Mouse (Mus musculus): ENCODE results near the gene Plxnc1. TPM values are rescaled to one million over a fixed set of nuclear protein-coding genes. Genes with fewer than 3 reads are reported as not detected.

The Plxnc1 gene
- total and polyA plus RNA-seq, 3 experiments: 27.6 to 34.4 (median 33.0) TPM

DNA sequence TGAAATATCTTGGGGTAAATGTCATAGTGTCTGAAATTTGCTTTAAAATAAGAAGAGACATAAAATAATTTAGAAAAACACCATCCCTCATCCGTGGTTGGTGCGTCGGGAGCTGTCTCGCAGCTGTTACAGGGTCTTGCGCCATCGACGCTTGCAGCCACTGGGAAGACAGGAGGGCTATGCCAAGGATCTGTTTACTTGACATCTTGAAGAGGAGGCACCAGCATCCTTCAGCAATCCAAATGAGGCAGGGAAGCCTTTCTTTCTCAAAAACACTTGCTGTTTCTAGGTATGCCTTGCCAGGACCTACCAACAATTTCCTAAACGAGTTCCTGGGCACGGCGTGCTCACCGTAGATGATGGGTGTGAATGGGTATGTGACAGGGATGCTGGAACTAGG lies 30.6 kb downstream of the Plxnc1 start:
- H3K27ac ChIP-seq (ENCODE audit: insufficient read depth, low read depth): peak overlapping the region; percentile 89
- no peak overlapping the region for H3K4me3 ChIP-seq (replicated peaks in 1 of 3; ENCODE audit: low read depth in 2 of 3, low read length in 2 of 3, poor library complexity in 1 of 3)

DNA sequence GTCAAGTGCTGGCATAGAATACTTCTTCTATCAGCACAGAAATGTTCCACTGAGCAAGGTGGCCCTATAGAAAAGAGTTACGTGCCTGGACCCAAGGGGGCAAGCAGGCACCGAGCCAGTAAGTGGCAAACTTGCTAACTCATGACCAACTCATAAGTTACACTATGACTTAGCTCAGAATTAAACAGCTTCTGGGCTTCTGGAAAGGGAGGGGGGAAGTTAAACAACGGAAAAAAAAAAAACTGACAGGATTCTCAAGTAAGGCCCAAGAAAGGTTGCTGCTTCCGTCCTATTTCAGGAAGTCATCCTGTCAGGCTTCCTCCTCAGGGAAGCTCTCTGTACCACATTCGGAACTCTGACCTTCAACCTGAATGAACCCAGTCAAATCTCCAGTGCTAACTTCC lies 31.3 kb downstream of the Plxnc1 start:
- dilution Hi-C loops (cut with MboI; ENCODE audit: extremely low pct_ligation_motif_present, extremely low pct_unique_long_range_greater_than_20kb, low sequenced_read_pairs): loop anchor here (25.0 kb wide), 1 partner anchor 101 kb away; no protein-coding TSS in a partner anchor
- H3K79me2 ChIP-seq (replicated peaks; ENCODE audit: control insufficient read depth, extremely low read depth, insufficient read depth, poor library complexity, severe bottlenecking): peaks cover 12% of the 10 kb centered on the region
- H3K4me2 ChIP-seq (ENCODE audit: insufficient read depth, low read depth, poor library complexity, severe bottlenecking): peak overlapping the region; percentile 24; the same call in 1 of the 2 replicates
- peak overlapping the region; percentile 84 for H3K27ac ChIP-seq (ENCODE audit: insufficient read depth, low read depth)
- H3K27me3 ChIP-seq (replicated peaks): no peaks in the 10 kb centered on the region
- H3K9me3 ChIP-seq (replicated peaks; ENCODE audit: low read length): no peaks in the 10 kb centered on the region
- H3K36me3 ChIP-seq (replicated peaks in 1 of 2; ENCODE audit: control insufficient read depth in 1 of 2, insufficient read depth in 1 of 2, low read length in 1 of 2): no peaks in the 10 kb centered on the region
- no peak overlapping the region for H3K4me3 ChIP-seq (replicated peaks in 1 of 3; ENCODE audit: low read depth in 2 of 3, low read length in 2 of 3, poor library complexity in 1 of 3)
- H3K9ac ChIP-seq (ENCODE audit: insufficient read depth, low read depth): peak overlapping the region; percentile 49
- H3K4me1 ChIP-seq (ENCODE audit: control insufficient read depth in 1 of 2, insufficient read depth in 2 of 2): peaks cover 27 to 91% of the 10 kb centered on the region in 2 experiments
- peak; percentile 74 for DNase-seq (ENCODE audit: extremely low read depth)
- in situ Hi-C loops (cut with MboI; ENCODE audit: low pct_ligation_motif_present, low pct_unique_long_range_greater_than_20kb, low sequenced_read_pairs): no loop called here
- TF ChIP-seq RCOR1 (conservative IDR thresholded peaks at IDR 0.05; ENCODE audit: low read depth, low read length) (no peak; the same call in 1 of the 2 replicates), GABPA (IDR thresholded peaks at IDR 0.05; ENCODE audit: insufficient replicate concordance, low read depth, low read length) (no peak), IRF4 (IDR thresholded peaks at IDR 0.05; ENCODE audit: low read depth, low read length) (peak; percentile 81; the same call in 1 of the 2 replicates), JUND (conservative IDR thresholded peaks at IDR 0.05; ENCODE audit: low read depth, low read length) (peak; percentile 78; the same call in 1 of the 2 replicates), POLR2AphosphoS2 (IDR thresholded peaks at IDR 0.05; ENCODE audit: low read depth, low read length) (no peak; the same call in 1 of the 2 replicates), MAFK (IDR thresholded peaks at IDR 0.05; ENCODE audit: insufficient replicate concordance, low read length) (peak; percentile 83), ZMIZ1 (IDR thresholded peaks at IDR 0.05; ENCODE audit: low read depth, low read length) (no peak), ZC3H11A (IDR thresholded peaks at IDR 0.05; ENCODE audit: low read depth, low read length) (no peak), TBP (conservative IDR thresholded peaks at IDR 0.05; ENCODE audit: low read depth, low read length) (no peak), UBTF (IDR thresholded peaks at IDR 0.05; ENCODE audit: low read depth, low read length) (no peak), JUN (IDR thresholded peaks at IDR 0.05; ENCODE audit: insufficient read depth, low read depth, low read length) (peak; percentile 73), SMC3 (IDR thresholded peaks at IDR 0.05; ENCODE audit: low read depth, low read length) (0 out of 2 replicates have a peak, but pooled peaks have one; percentile 13), ZNF384 (IDR thresholded peaks at IDR 0.05; ENCODE audit: low read depth, low read length) (peak; percentile 96), EP300 (IDR thresholded peaks at IDR 0.05; ENCODE audit: low read length) (peak; percentile 73), USF1 (IDR thresholded peaks at IDR 0.05; ENCODE audit: low read depth, low read length) (no peak), MYC (IDR thresholded peaks at IDR 0.05; ENCODE audit: low read depth, low read length) (peak; percentile 51; the same call in 1 of the 2 replicates), MEF2A (IDR thresholded peaks at IDR 0.05; ENCODE audit: borderline replicate concordance, low read depth, low read length) (peak; percentile 35), CHD1 (IDR thresholded peaks at IDR 0.05; ENCODE audit: low read depth, low read length) (no peak; the same call in 1 of the 2 replicates), POLR2A (IDR thresholded peaks at IDR 0.05; ENCODE audit: low read depth, low read length) (peak; percentile 41; the same call in 1 of the 2 replicates), USF2 (conservative IDR thresholded peaks at IDR 0.05; ENCODE audit: low read depth, low read length) (no peak), E2F4 (IDR thresholded peaks at IDR 0.05; ENCODE audit: insufficient replicate concordance, low read depth, low read length) (no peak), RAD21 (IDR thresholded peaks at IDR 0.05; ENCODE audit: low read depth, low read length) (peak; percentile 14; the same call in 1 of the 2 replicates), MAZ (IDR thresholded peaks at IDR 0.05; ENCODE audit: low read depth, low read length) (peak; percentile 89), ELF1 (IDR thresholded peaks at IDR 0.05; ENCODE audit: low read depth, low read length) (peak; percentile 80), CHD2 (IDR thresholded peaks at IDR 0.05; ENCODE audit: low read length) (peak; percentile 61; the same call in 1 of the 2 replicates)

More for the DNA sequence above, 30.6 kb downstream of the Plxnc1 start:
- H3K27me3 ChIP-seq (replicated peaks): no peaks in the 10 kb centered on the region
- H3K36me3 ChIP-seq (replicated peaks in 1 of 2; ENCODE audit: control insufficient read depth in 1 of 2, insufficient read depth in 1 of 2, low read length in 1 of 2): no peaks in the 10 kb centered on the region
- H3K9me3 ChIP-seq (replicated peaks; ENCODE audit: low read length): no peaks in the 10 kb centered on the region
- in situ Hi-C loops (cut with MboI; ENCODE audit: low pct_ligation_motif_present, low pct_unique_long_range_greater_than_20kb, low sequenced_read_pairs) (no loop called here), dilution Hi-C loops (cut with MboI; ENCODE audit: extremely low pct_ligation_motif_present, extremely low pct_unique_long_range_greater_than_20kb, low sequenced_read_pairs) (loop anchor here (25.0 kb wide), 1 partner anchor 102 kb away; no protein-coding TSS in a partner anchor)
- H3K4me2 ChIP-seq (ENCODE audit: insufficient read depth, low read depth, poor library complexity, severe bottlenecking): no peak overlapping the region
- DNase-seq (ENCODE audit: extremely low read depth): no peak
- H3K4me1 ChIP-seq (ENCODE audit: control insufficient read depth in 1 of 2, insufficient read depth in 2 of 2): peaks cover 25 to 90% of the 10 kb centered on the region in 2 experiments
- no peak overlapping the region for H3K9ac ChIP-seq (ENCODE audit: insufficient read depth, low read depth)
- no peak for TF ChIP-seq UBTF (IDR thresholded peaks at IDR 0.05; ENCODE audit: low read depth, low read length)
- no peak for TF ChIP-seq MAX (IDR thresholded peaks at IDR 0.05; ENCODE audit: low read length)
- no peak for TF ChIP-seq ZC3H11A (IDR thresholded peaks at IDR 0.05; ENCODE audit: low read depth, low read length)
- no peak for TF ChIP-seq E2F4 (IDR thresholded peaks at IDR 0.05; ENCODE audit: insufficient replicate concordance, low read depth, low read length)
- no peak for TF ChIP-seq NRF1 (IDR thresholded peaks at IDR 0.05; ENCODE audit: low read depth, low read length)
- no peak for TF ChIP-seq JUN (IDR thresholded peaks at IDR 0.05; ENCODE audit: insufficient read depth, low read depth, low read length)
- no peak for TF ChIP-seq HCFC1 (IDR thresholded peaks at IDR 0.05; ENCODE audit: low read depth, low read length)
- no peak for TF ChIP-seq ZNF384 (IDR thresholded peaks at IDR 0.05; ENCODE audit: low read depth, low read length)
- TF ChIP-seq POLR2AphosphoS2 (IDR thresholded peaks at IDR 0.05; ENCODE audit: low read depth, low read length): no peak
- TF ChIP-seq MXI1 (IDR thresholded peaks at IDR 0.05; ENCODE audit: low read depth, low read length): no peak
- TF ChIP-seq IRF4 (IDR thresholded peaks at IDR 0.05; ENCODE audit: low read depth, low read length): no peak
- TF ChIP-seq ELF1 (IDR thresholded peaks at IDR 0.05; ENCODE audit: low read depth, low read length): no peak
- TF ChIP-seq JUND (conservative IDR thresholded peaks at IDR 0.05; ENCODE audit: low read depth, low read length): no peak
- TF ChIP-seq KAT2A (IDR thresholded peaks at IDR 0.05; ENCODE audit: insufficient replicate concordance, low read length): no peak
- TF ChIP-seq TCF12 (IDR thresholded peaks at IDR 0.05; ENCODE audit: low read depth, low read length): no peak
- no peak for TF ChIP-seq PAX5 (IDR thresholded peaks at IDR 0.05; ENCODE audit: low read length)
- no peak for TF ChIP-seq MYC (IDR thresholded peaks at IDR 0.05; ENCODE audit: low read depth, low read length)
- TF ChIP-seq RAD21 (IDR thresholded peaks at IDR 0.05; ENCODE audit: low read depth, low read length): no peak
- TF ChIP-seq POLR2A (IDR thresholded peaks at IDR 0.05; ENCODE audit: low read depth, low read length): no peak
- peaks cover 12% of the 10 kb centered on the region for H3K79me2 ChIP-seq (replicated peaks; ENCODE audit: control insufficient read depth, extremely low read depth, insufficient read depth, poor library complexity, severe bottlenecking)

Measured in CH12.LX (cell line).